Mouse (Mus musculus) lung, adult 2 months (tissue): ENCODE measurements around the gene Chrdl2. TPM values are rescaled to one million over a fixed set of nuclear protein-coding genes. Genes with fewer than 3 reads are reported as not detected.
"Not testable (repeated sequence)": the region's sequence is repeated elsewhere in the genome, so short reads cannot be mapped to it uniquely, and the experiment has no call there.

Source experiments
- DNase-seq: peaks from one replicate; pipeline ENCODE4 v3.0.0; 2022
- H3K4me1 ChIP-seq: fragments of 200-500 bp; 2 replicates; pipeline ENCODE4 v1.6.1; 2011; ENCODE audit warnings: low read length; ENCODE audit not compliant: control insufficient read depth, insufficient read depth
- H3K4me3 ChIP-seq: fragments of 200-500 bp; replicated peaks from 2 replicates; pipeline ENCODE3; 2011; ENCODE audit warnings: low read depth, mild to moderate bottlenecking, control low read depth, low read length; ENCODE audit errors: extremely low read depth
- CTCF ChIP-seq: fragments of 200-500 bp; IDR thresholded peaks from 2 replicates; pipeline ENCODE4 v1.5.1; 2011; ENCODE audit warnings: mild to moderate bottlenecking, low read length, control low read depth; ENCODE audit not compliant: insufficient read depth
- POLR2A ChIP-seq: fragments of 200-500 bp; IDR thresholded peaks from 2 replicates; pipeline ENCODE4 v1.6.1; 2011; ENCODE audit warnings: low read depth, mild to moderate bottlenecking, control low read depth, low read length, borderline replicate concordance; ENCODE audit errors: extremely low read depth
- WGBS: fragments of 180-500 bp; shearing (Covaris S2); methylation state at CpG from one replicate; pipeline ENCODE4 v1.1.7; 2018; 5-methylcytosine and 5-hydroxymethylcytosine counted together
- polyA plus RNA-seq: library from polyadenylated mRNA; depleted of rRNA; stranded (reverse); fragments of >200 nt; gene quantifications from 2 replicates; pipeline ENCODE4 v1.2.3, GENCODE M21; 2012

Gene Chrdl2
- polyA plus RNA-seq, 1 experiment, result 0.28 TPM

DNA sequence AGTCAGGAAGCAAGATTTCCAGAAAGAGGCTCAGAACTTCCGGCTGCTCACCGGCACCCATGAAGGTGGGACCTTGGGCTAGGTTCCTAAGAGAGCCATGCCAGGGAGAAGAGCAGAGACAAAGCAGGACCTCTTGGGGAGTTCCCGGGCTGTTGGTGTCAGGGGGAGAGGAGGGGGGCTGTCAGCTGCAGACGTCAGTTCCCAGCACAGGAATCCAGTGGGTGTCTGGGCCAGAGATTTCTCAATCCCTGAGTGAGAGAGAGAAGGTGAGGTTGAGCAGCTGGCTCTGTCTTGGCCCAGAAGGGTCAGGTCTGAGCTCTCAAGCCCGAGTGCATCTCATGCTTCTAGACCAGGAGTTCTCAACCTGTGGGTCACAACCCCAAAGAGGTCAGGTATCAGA, 27.7 kb downstream of the Chrdl2 start:
- H3K4me3 ChIP-seq, result no peak overlapping the region
- H3K4me1 ChIP-seq, result no peaks in the 10 kb centered on the region
- 39% methylated on average over 5 of the region's 5 CpGs for WGBS
- DNase-seq, result no peak
- TF ChIP-seq POLR2A (no peak), CTCF (no peak)

DNA sequence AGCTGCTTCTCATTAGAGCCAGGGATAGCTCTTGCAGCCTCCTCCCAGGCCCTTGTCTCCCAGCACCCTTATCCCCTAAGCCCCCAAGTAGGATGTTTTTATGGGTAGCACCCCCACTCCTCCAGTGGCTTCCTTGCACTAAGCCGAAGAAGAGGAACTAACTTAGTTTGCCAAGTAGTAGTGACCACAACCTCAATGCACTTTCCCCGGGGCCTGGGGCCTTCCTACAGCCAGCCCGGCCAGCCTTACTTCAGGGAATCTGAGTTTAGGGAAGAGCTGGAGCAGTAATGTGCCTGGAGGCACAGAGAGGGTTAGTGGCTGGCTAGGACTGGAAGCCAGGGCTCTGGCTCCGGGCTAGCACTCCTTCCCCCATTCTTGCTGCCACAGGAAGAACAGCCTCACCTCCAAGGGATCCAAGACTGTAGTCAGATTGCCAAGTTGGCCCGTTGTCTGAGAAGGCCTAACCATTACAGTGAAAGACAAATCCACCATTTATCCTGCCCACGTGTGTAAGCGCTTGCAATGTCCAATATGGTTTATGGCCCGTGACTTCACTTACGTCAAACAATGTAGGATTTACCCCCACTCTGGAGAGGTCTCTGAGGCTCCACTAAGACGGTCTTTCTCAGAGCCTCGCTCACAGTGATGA, 29.0 kb downstream of the Chrdl2 start:
- TF ChIP-seq POLR2A (no peak), CTCF (no peak)
- Histone ChIP-seq H3K4me1 (no peaks in the 10 kb centered on the region), H3K4me3 (no peak overlapping the region)
- 71% methylated on average over 11 of the region's 11 CpGs for WGBS
- no peak for DNase-seq

DNA sequence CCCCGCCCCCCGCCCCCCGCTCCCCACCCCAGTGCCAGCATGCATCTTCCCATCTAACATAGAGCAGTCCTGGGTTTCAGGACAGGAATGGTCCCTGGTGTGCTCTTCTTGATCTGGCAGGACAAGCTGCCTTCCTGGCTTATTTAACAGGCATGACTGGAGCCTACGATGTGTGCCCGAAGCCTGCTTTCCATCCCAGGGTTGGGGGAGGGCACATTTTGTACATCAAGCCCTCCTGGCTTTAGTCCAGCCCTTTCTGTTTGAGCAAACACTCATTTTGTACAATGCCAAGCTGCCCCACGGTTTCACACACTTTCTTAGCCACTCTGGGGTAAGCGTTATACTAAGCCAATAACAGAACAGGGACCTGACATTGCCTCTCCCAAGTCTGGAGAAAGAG, 30.1 kb downstream of the Chrdl2 start:
- TF ChIP-seq CTCF, result no peak
- no peak for TF ChIP-seq POLR2A
- WGBS, result 72% methylated on average over 7 of the region's 7 CpGs
- Histone ChIP-seq H3K4me3 (no peak overlapping the region), H3K4me1 (no peaks in the 10 kb centered on the region)
- DNase-seq, result no peak

GRCm38 (mm10) chr7:100036495-100036894, 30.5 kb downstream of the Chrdl2 start:
- no peak for DNase-seq
- no peak for TF ChIP-seq CTCF
- no peak for TF ChIP-seq POLR2A
- Histone ChIP-seq H3K4me1 (no peaks in the 10 kb centered on the region), H3K4me3 (no peak overlapping the region)
- WGBS, result 49% methylated on average over 3 of the region's 3 CpGs

DNA sequence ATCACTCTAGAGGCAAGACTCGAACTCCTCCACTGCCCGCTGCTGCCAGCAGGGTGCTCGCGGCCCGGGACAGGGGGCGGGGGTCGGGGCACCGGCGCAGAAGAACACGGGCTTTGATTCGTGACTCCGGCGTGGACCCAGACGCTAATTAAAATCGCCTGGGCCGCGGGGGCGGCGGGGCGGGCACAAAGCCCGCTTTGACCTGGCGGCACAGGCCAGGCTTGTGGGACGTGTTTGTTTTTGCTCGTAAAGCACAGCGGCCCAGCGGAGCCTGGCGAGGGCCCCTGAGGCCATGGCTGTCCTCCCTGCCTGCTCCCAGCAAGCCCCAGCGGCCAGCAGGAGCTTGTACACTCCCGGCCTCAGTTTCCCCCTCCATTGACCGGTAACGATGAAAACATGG, 36.1 kb downstream of the Chrdl2 start:
- Histone ChIP-seq H3K4me1 (no peaks in the 10 kb centered on the region), H3K4me3 (no peak overlapping the region)
- WGBS, result 25% methylated on average over 31 of the region's 31 CpGs
- DNase-seq, result no peak
- TF ChIP-seq POLR2A (no peak), CTCF (no peak)

DNA sequence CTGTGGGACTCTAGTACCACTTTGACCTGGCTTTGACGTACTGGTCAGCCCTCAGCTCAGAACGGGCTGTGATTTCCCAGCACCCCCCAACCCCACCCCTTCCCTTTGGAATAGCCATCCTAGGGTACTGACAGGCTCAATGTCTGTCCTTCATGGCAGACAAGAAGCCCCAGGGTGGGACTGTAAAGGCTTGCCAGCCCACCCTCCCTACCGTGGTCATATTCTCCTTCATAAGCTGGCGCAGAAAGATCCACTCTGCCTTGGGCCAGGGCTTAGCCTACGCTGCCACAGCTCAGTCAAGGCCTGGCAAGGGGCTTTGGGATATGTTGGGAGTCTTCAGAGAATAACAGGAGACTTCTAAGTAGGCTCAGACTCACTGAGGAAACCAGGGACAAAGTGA, 37.1 kb downstream of the Chrdl2 start:
- TF ChIP-seq POLR2A (no peak), CTCF (no peak)
- 88% methylated on average over 5 of the region's 5 CpGs for WGBS
- Histone ChIP-seq H3K4me3 (no peak overlapping the region), H3K4me1 (no peaks in the 10 kb centered on the region)
- DNase-seq, result no peak

GRCm38 (mm10) chr7:100043605-100044031, 37.6 kb downstream of the Chrdl2 start:
- no peak overlapping the region for H3K4me3 ChIP-seq
- TF ChIP-seq POLR2A (no peak), CTCF (no peak)
- no peaks in the 10 kb centered on the region for H3K4me1 ChIP-seq
- no peak for DNase-seq
- WGBS, result 34% methylated on average over 4 of the region's 4 CpGs

GRCm38 (mm10) chr7:100046486-100046885, 40.5 kb downstream of the Chrdl2 start:
- DNase-seq, result no peak
- Histone ChIP-seq H3K4me3 (no peak overlapping the region), H3K4me1 (no peaks in the 10 kb centered on the region)
- WGBS, result 54% methylated on average over 2 of the region's 2 CpGs
- TF ChIP-seq POLR2A, result no peak
- no peak for TF ChIP-seq CTCF

DNA sequence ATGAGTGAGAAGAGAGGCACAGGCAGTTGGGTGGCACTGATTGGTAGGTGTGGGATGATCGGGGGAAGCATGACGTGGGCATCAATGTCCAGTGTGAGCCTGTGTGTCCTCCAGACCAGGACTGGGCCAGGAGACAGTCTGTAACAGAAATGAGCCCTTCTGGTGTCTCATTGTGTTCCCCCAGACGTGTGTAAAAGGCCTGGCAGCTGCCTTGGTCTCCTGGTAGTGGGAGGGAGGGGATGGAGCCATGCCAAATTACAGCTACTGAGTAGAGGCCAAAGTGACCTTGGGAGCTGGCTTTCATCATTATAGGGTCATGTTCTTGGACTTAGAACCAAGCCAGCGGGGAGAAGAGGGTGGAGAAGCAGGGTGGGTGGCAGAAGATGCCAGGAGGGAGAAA, 45.9 kb downstream of the Chrdl2 start:
- H3K4me3 ChIP-seq, result no peak overlapping the region
- WGBS, result 57% methylated on average over 4 of the region's 4 CpGs
- no peaks in the 10 kb centered on the region for H3K4me1 ChIP-seq
- TF ChIP-seq POLR2A, result no peak
- no peak for TF ChIP-seq CTCF
- no peak for DNase-seq

GRCm38 (mm10) chr7:100052991-100053390, 47.0 kb downstream of the Chrdl2 start:
- 88% methylated on average over 2 of the region's 2 CpGs for WGBS
- DNase-seq, H3K4me3 ChIP-seq, H3K4me1 ChIP-seq: not testable (repeated sequence)

DNA sequence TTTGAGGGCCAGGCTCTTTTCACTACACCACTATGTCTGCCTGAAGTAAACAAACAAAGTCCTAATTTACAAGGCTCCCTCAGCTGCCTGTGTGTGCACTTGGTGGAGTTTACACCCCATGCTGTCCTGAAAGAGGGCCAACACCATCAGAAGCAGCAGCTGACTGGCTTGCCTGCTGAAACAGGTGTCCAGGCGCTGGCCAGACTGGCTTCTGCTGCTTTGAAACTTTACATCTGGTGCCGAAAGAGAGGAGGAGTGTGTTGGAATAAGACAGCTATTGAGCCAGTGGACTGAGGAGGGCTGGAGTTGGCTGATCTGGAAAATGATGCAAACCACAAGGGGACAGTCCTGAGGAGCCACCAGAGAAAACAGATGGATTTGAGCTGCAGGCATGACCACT, 68.0 kb downstream of the Chrdl2 start:
- WGBS, result 53% methylated on average over 2 of the region's 2 CpGs
- no peak overlapping the region for H3K4me3 ChIP-seq
- no peaks in the 10 kb centered on the region for H3K4me1 ChIP-seq
- TF ChIP-seq POLR2A (no peak), CTCF (no peak)
- DNase-seq, result no peak
